Mouse (Mus musculus): ENCODE measurements at regions not wholly inside any gene's neighbourhood (a gene's known extent, or its start where the extent isn't known, plus 50 kb on each side); places are given as distances from the start of the nearest gene placed in this dataset.

DNA sequence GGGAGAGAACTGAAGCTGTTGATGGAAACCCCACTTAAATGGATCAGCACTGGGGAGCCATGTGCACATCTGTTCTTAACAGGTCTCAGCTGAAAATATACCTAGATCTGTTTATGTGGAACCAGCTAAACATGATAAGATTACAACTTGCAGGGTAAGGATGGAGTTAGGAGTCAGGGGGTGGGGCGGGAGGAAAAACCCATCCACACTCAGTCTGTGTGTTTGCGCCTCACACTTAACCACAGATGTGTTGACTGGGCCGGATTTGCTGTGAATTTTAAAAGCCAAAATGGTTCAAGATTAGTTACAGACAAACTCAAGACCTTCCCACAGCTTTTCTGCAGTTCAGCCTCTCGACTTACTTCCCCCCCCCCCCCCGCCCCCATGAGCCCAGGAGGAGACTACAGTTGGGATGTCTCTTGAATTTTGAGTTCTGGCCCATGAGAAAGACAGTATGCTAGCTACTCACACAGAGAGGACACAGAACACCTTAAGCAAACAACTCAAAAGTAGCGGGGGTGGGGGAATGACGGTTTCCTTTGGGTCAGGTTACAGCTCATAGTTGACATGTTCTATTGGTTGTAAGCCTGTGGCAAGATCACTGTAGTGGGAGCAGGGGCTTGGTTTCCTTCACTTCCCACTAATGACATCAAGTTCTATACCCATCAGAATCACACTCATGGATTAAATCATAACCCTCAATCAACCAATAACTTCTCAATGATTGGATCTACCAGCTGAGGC is 209.1 kb downstream of the Bcl2l11 start:
- no peak for DNase-seq (ENCODE audit: extremely low spot score)

- DNase-seq (ENCODE audit: extremely low spot score), result no peak
Measured at GRCm38 (mm10) chr2:128337192-128337591, 211.4 kb downstream of the Bcl2l11 start.

DNA sequence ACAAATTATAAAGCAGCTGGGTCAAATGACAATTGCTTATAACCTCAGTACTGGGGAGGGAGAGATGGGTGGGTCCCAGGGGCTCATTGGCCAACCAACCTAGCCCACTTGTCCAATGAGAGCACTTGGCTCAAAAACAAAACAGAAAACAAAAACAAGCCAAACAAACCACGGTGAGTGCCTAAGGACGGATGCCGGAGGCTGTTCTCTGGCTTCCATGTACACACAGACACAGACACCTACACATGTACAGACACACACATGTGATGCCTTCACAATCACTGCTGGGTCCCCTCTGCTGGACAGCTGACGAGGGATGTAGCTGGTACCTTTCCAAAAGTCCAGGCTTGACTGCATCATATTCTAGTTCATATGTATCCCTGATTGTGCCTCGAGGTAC is 212.0 kb downstream of the Bcl2l11 start:
- no peak for DNase-seq (ENCODE audit: extremely low spot score)

GRCm38 (mm10) chr2:128338474-128338873 is 212.6 kb downstream of the Bcl2l11 start:
- no peak for DNase-seq (ENCODE audit: extremely low spot score)

GRCm38 (mm10) chr2:128339061-128339642 is 213.3 kb downstream of the Bcl2l11 start:
- DNase-seq (ENCODE audit: extremely low spot score), result no peak

- no peak for DNase-seq (ENCODE audit: extremely low spot score)
Measured at GRCm38 (mm10) chr2:128339643-128340487, 214.0 kb downstream of the Bcl2l11 start.

DNA sequence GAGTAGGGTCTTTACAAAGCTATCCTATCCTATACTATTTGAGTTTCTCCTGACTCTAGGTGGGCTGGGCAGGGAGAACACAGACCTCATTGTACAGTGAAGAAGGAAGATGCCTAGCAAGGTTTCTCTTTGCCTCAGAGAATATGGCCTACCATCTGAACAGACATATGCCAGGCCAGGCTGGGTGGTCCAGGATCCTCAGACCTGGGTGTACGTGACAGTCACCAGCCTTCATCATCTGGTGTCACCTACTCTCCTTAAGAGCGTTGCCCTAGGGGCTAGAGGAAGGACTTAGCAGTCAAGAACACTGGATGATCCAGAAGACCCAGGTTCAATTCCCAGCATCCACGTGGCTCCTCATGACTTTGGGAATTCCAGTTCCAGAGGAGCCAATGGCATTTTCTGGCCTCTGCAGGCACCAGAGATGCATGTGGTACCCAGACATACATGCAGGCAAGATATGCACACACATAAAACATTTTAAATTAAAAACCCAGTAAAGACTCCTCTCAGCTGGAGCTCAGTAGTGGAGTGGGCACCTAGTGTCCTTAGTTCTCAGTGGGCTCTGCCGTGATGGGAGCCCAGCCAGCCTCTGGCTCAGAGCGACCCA is 214.9 kb downstream of the Bcl2l11 start:
- DNase-seq (ENCODE audit: extremely low spot score), result no peak

DNA sequence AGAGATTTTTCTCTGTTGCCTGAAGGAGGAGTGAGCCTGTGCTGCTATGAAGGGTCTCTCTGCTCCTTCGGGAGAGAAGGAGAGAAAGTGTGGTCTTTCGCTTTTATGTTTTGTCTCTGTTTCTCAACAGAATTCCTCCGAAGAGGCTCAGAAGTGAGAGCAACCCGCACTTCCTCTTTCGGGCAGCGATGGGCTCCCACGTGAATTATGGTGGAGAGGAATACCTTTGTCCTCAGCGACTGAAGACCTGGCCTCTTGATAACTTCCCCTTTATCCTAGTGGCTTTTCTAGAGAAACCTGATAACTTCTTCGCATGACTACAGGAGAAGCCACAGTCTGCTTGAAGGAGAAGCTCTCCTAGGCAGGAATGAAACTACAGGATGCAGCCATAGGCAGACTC is 216.4 kb downstream of the Bcl2l11 start:
- no peak for DNase-seq (ENCODE audit: extremely low spot score)

- DNase-seq (ENCODE audit: extremely low spot score), result no peak
Measured at GRCm38 (mm10) chr2:128345557-128345956, 219.7 kb downstream of the Bcl2l11 start.

- no peak for DNase-seq (ENCODE audit: extremely low spot score)
Measured at GRCm38 (mm10) chr2:128348556-128348955, 222.7 kb downstream of the Bcl2l11 start.

- no peak for DNase-seq (ENCODE audit: extremely low spot score)
Measured at GRCm38 (mm10) chr2:128351405-128351804, 225.6 kb downstream of the Bcl2l11 start.

DNA sequence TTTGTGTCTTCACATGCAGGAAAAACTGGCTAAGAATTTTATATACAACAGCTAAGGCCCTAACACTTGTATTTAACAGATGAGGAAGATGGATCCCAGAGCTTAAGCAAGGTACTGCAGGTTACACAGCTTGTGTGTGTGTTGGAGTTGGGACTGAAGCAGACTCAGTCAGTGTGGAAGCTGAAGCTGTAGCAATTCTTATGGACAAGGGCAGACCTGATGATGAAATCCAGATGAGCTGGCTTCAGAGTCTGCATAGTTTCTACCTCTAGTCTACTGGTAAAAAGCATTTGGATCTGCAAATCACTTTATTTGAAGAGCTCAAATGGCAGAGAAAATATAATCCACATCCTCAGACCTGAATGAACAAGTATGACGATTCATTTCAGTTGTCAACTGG is 226.7 kb downstream of the Bcl2l11 start:
- no peak for DNase-seq (ENCODE audit: extremely low spot score)

- no peak for DNase-seq (ENCODE audit: extremely low spot score)
Measured at GRCm38 (mm10) chr2:128353457-128353856, 227.6 kb downstream of the Bcl2l11 start.

DNA sequence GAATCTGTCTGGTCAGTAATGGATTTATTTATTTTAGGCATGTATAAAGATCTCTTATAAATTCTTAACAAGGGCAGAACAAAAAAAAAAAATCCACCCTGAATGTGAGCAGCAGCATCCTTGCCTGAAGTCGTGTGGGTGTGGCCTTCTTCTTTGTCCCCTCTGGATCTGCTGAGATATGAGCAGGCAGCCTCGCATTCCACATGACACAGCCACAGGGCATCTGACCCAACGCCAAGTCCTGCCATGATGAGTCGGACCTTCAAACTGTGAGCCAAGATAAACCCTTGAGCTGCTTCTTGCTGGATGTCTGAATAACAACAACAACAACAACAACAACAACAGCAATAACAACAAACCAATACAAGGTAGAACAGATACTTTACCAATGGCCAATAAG is 230.5 kb downstream of the Bcl2l11 start:
- DNase-seq (ENCODE audit: extremely low spot score), result no peak

DNA sequence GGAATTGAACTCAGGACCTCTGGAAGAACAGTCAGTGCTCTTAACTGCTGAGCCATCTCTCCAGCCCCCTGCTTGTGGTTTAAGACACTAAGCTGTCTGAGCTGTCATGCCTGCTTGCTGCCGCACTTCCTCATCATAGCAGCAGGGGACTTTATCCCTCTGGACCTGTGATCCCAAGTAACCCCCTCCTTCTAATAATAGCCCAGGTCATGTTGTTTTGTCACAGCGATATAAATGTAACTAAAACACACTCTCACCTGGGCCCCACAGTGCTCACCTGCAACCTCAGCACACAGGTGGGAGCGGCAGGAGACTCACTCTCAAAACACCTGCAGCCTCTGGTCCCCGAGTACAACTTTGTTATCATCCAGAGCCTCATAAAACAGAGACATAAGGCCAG is 231.9 kb upstream of the Spdye4c start:
- DNase-seq (ENCODE audit: extremely low spot score), result no peak

DNA sequence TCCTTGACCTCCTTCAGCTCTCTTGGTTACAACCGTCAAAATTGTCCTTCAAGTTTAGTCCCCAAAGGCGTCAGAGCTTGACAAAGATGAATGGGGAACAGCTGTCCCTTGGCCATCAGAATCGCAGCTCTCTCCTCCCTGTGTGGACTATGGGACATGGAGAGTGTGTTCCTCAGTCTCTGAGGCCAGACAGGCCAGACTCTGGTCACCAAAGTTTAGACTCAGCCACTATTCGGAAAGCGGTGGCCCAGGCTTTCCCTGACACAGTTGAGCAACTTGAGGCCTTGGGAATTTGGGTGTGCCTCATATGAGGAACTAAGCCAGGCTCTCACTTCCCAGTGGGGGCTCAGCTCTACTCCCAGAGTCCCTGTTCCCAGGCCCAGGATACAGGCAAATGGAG is 230.5 kb upstream of the Spdye4c start:
- DNase-seq (ENCODE audit: extremely low spot score), result no peak

DNA sequence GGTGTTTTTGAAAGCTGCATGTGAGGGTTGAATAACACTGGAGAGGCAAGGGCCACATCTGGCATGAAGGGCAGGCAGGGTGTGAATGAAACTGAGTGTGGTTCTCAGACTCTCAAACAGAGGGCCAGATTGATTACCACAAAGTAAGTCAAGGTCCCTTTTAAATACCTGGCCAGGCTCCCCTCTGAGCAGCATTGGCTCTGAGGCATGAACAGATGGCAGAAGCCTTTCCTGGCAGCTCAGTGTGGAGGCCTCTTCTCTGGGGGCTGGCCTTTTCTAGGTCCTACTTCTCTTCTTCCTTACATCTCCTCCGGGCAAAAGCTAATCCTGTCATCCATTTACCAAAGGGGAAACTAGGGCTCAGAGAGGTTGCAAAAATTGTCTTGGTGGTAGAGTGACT is 229.6 kb upstream of the Spdye4c start:
- no peak for DNase-seq (ENCODE audit: extremely low spot score)

- DNase-seq (ENCODE audit: extremely low spot score), result no peak
Measured at GRCm38 (mm10) chr2:128364161-128364560, 226.8 kb upstream of the Spdye4c start.

DNA sequence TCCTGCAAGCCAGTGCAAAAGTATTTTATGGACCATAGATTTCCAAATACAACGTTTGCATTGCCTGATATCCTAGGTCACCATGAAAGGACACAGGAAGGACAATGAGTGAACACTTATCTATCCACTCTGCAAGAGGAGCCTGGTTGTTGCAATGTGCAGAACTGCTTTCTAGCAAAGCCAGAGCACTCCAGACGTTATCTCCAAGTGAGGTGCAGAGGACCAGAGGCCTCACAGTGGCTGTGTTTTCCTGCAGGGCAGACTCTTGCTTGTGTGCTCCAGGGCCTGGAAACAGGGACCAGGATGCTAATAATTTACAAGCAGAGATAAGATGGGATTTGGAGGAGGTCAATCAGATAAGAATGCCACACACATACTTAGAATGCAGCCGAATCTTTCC is 226.0 kb upstream of the Spdye4c start:
- DNase-seq (ENCODE audit: extremely low spot score), result no peak

DNA sequence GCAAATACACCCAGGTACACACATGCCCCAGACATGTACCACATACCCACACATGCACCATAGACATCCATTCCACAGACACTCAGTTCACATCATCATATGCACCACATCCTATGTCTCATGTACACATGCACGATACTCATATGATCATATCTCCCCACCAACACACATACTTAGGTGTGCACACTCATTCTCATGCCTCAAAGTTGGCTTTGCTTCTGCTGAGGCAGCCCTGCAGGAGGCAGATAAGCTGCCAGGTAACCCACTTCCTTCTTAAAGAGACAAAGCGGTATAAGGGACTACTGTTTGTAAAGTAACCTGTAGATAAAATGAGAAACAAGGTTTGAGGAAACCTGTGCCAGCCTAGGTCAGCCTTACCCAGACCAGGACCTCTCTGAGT is 225.2 kb upstream of the Spdye4c start:
- no peak for DNase-seq (ENCODE audit: extremely low spot score)

DNA sequence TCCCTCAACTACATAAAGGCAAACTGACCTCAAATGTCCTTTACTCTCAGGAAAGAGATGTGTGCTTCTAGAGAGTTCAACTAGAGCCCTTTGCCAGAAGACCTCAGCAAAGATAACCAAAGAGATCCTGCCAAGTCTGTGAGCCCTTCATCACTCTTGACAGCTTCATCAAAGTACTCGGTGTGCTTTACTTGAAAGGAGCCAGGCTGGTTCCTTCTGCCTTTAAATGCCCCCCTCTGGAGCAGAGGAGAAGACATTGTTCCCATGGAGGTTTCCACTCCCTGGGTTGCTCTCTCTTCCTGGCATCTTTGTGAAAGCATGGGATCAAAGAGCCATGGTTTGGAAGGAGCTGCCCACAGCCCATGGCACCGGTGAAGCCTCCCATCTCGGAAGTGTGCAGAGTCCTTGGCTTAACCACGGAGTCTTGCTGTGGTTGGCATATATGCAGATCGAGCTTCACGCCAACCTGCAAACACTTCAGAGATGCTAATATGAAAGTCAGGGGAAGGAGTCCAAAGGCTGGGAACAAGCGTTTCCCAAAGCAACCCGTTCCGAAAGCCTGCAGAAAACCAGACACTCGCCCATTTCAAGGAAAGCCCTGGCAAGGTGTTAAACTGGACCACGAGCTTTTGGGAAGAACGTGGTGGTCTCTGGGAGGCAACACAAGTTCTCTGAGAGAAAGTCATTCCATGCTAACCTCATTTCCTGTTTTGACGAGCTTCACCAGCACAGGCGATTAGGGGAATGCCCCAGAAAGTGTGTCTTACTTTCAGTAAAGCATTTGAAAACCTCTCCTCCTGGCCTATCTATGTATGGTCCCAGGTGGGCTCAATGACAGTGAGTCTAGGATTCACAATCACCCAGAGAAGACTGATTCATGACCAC is 223.5 kb upstream of the Spdye4c start:
- no peak for DNase-seq (ENCODE audit: extremely low spot score)
